Mouse (Mus musculus) stomach, postnatal 0 days (tissue): Measurements from ENCODE around the gene Mpz.
A peak's percentile ranks its signal among the peaks of the same experiment; 100 is the strongest.

ENCODE experiments used
- CTCF ChIP-seq: IDR thresholded peaks from 2 replicates; pipeline ENCODE4 v1.5.1; 2016; ENCODE audit warnings: antibody characterized with exemption, low read depth, mild to moderate bottlenecking, moderate library complexity
- EP300 ChIP-seq: optimal IDR thresholded peaks from 2 replicates; pipeline ENCODE3; 2016; ENCODE audit warnings: antibody characterized with exemption

DNA sequence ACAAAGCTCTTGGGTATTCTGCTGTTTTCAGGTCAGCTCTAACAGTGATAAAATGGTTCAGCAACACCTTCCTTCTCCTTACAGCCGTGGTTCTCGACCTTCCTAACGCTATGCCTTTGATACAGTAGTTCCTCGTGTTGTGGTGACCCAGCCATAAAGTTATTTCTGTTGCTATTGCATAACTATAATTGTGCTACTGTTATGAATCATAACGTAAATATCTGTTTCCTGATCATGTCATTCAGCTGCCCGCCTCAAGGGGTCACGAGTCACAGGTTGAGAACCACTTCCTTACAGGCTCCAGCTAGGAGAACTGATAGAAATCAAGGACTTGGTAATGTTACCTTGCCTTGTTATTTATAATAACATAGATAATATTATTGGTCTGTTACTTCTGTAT, 33.8 kb downstream of the Mpz start:
- TF ChIP-seq EP300 (no peak), CTCF (peak; percentile 60)
